Mouse (Mus musculus): Measurements from ENCODE around the gene Enpep. TPM values are rescaled to one million over a fixed set of nuclear protein-coding genes. Genes with fewer than 3 reads are reported as not detected.
A peak's percentile ranks its signal among the peaks of the same experiment; 100 is the strongest.

The Enpep gene
- polyA plus RNA-seq, 1 experiment from 2014 or later, result 40.4 TPM

DNA sequence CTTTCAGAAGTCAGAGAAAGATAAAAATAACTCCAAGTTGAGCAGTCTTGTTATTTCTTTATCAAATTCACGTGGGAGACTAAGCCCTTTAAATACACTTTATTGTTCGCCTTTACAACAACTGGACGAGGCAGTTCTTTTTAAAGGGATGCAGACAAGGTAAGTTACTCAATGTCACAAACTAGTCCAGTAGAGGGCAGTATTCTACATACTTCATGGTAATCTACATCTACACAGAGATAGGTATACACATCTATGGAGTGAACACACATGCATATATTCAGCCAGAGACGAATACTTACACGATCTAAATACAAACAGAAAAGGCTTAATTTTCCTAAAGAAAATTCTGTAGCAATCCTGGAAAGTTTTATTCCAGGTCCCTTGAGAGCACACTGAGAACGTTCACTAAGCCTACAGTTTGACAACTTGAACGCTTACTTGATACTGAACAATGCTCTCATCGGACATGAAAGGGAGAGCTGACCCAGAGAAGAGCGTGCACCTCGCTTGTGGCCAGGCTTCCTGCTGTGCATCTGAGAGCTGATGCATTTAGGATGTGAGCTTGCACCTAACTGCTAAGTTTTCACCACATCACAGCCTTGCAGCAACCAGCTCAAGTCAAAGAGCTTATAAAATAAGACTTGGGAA lies 24.3 kb downstream of the Enpep start:
- H3K27me3 ChIP-seq (replicated peaks; ENCODE audit: control insufficient read depth, insufficient read depth, low read length), result no peaks in the 10 kb centered on the region
- H3K36me3 ChIP-seq (ENCODE audit: control insufficient read depth, insufficient read depth, low read length), result no peaks in the 10 kb centered on the region
- H3K4me1 ChIP-seq (replicated peaks; ENCODE audit: control insufficient read depth, insufficient read depth, low read length), result no peaks in the 10 kb centered on the region
- H3K4me2 ChIP-seq (ENCODE audit: low read length), result no peak overlapping the region
- DNase-seq (ENCODE audit: low spot score) (no peak), ATAC-seq (replicated peaks; ENCODE audit: low FRiP score, low TSS enrichment, low read depth) (0 out of 2 replicates have a peak, but pooled peaks have one; percentile 58)
- 32% methylated on average over 10 of the region's 10 CpGs for WGBS
- H3K27ac ChIP-seq (ENCODE audit: low read depth), result no peak overlapping the region
- no peak overlapping the region for H3K9ac ChIP-seq (ENCODE audit: low read length)
- no peaks in the 10 kb centered on the region for H3K9me3 ChIP-seq (ENCODE audit: control insufficient read depth, low read length)
- H3K4me3 ChIP-seq (ENCODE audit: low read depth, low read length), result no peak overlapping the region

DNA sequence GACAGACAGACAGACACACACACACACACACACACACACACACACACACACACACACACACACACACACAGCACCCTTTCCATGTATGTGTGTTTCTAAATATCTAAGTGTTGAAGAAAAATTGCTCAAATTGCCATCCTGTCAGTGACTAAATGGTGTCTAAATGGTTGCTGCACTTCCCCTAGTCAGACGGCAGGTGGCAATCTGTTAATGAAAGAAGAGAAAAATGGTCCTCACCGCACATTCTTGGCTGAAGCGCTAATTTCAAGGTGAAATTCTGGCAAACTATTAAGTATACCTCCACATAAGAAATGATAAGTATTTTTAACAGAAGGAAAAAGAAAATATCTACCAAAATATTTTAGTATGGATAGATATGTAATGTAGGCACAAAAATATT lies 28.6 kb downstream of the Enpep start:
- Histone ChIP-seq H3K4me2 (ENCODE audit: low read length) (no peak overlapping the region), H3K27ac (ENCODE audit: low read depth) (no peak overlapping the region), H3K27me3 (replicated peaks; ENCODE audit: control insufficient read depth, insufficient read depth, low read length) (no peaks in the 10 kb centered on the region), H3K4me1 (replicated peaks; ENCODE audit: control insufficient read depth, insufficient read depth, low read length) (no peaks in the 10 kb centered on the region), H3K36me3 (ENCODE audit: control insufficient read depth, insufficient read depth, low read length) (no peaks in the 10 kb centered on the region), H3K9ac (ENCODE audit: low read length) (no peak overlapping the region), H3K9me3 (ENCODE audit: control insufficient read depth, low read length) (no peaks in the 10 kb centered on the region), H3K4me3 (ENCODE audit: low read depth, low read length) (no peak overlapping the region)
- WGBS, result 6% methylated on average over 3 of the region's 3 CpGs
- DNase-seq (ENCODE audit: low spot score), result no peak
- no peak for ATAC-seq (replicated peaks; ENCODE audit: low FRiP score, low TSS enrichment, low read depth)

DNA sequence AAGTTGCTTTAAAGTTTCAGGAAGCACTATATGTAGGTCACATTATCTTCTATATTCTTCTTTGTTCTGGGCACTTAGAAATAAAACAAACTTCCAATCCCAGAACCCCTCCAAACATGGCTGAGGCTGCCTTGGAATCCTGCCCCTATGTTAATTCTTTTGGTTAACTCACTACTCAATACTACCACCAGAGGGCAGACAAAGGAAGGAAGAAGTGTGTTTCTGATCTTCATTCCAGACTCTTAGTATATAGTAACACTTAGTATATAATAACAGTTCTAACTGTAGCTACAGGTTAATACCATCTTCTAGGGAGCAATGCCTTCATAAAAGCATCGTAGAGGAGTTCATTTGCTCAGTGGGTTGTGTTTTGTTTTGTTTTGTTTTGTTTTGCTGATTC lies 32.6 kb downstream of the Enpep start:
- no peak overlapping the region for H3K27ac ChIP-seq (ENCODE audit: low read depth)
- no peaks in the 10 kb centered on the region for H3K9me3 ChIP-seq (ENCODE audit: control insufficient read depth, low read length)
- no peak overlapping the region for H3K4me2 ChIP-seq (ENCODE audit: low read length)
- H3K9ac ChIP-seq (ENCODE audit: low read length), result no peak overlapping the region
- H3K4me1 ChIP-seq (replicated peaks; ENCODE audit: control insufficient read depth, insufficient read depth, low read length), result no peaks in the 10 kb centered on the region
- ATAC-seq (replicated peaks; ENCODE audit: low FRiP score, low TSS enrichment, low read depth), result no peak; the same call in 1 of the 2 replicates
- DNase-seq (ENCODE audit: low spot score), result no peak
- no peaks in the 10 kb centered on the region for H3K36me3 ChIP-seq (ENCODE audit: control insufficient read depth, insufficient read depth, low read length)
- H3K4me3 ChIP-seq (ENCODE audit: low read depth, low read length), result no peak overlapping the region
- 68% methylated on average over 1 of the region's 1 CpGs for WGBS
- no peaks in the 10 kb centered on the region for H3K27me3 ChIP-seq (replicated peaks; ENCODE audit: control insufficient read depth, insufficient read depth, low read length)

DNA sequence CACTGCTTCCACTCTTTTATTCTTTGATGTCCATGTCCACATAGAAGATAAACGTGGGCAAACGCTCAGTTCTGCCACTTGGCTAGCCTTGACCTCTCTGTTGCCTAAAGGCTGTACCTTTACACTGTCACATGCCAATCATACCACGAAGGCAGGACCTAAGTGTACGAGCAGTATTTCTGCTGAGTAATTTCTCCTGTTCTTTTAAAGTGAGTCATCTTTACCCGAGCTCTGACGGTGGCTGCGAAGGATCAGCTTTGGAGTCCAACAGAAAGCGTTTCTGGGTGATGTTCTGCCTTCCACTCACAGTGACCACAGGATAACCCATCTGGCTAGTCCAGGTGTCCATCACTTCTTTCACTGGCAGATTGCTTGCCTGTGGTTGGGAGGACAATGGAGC lies 33.9 kb downstream of the Enpep start:
- H3K27me3 ChIP-seq (replicated peaks; ENCODE audit: control insufficient read depth, insufficient read depth, low read length), result no peaks in the 10 kb centered on the region
- no peak overlapping the region for H3K27ac ChIP-seq (ENCODE audit: low read depth)
- no peaks in the 10 kb centered on the region for H3K36me3 ChIP-seq (ENCODE audit: control insufficient read depth, insufficient read depth, low read length)
- H3K4me3 ChIP-seq (ENCODE audit: low read depth, low read length), result no peak overlapping the region
- H3K4me2 ChIP-seq (ENCODE audit: low read length), result no peak overlapping the region
- WGBS, result 82% methylated on average over 8 of the region's 8 CpGs
- H3K4me1 ChIP-seq (replicated peaks; ENCODE audit: control insufficient read depth, insufficient read depth, low read length), result no peaks in the 10 kb centered on the region
- no peak overlapping the region for H3K9ac ChIP-seq (ENCODE audit: low read length)
- no peak for ATAC-seq (replicated peaks; ENCODE audit: low FRiP score, low TSS enrichment, low read depth)
- no peak for DNase-seq (ENCODE audit: low spot score)
- no peaks in the 10 kb centered on the region for H3K9me3 ChIP-seq (ENCODE audit: control insufficient read depth, low read length)

DNA sequence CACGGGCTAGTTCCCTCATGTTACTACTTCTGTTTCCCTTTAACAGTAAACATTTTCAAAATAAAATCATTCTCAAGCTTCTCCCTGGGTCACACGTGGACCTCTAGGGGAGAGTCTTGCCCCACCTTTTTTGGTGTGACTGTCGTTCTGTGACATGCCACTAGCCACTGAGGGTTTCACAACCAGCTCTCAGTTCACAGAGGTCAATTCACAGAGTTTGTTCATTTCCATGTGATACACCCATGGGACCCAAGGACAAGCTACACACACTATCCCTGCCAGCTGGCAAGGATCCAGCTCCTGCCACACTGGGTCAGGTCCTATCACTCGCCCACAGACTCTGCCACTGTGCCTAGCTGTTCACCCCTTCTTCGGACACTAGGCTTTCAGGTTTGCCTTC lies 35.5 kb downstream of the Enpep start:
- no peaks in the 10 kb centered on the region for H3K27me3 ChIP-seq (replicated peaks; ENCODE audit: control insufficient read depth, insufficient read depth, low read length)
- H3K9ac ChIP-seq (ENCODE audit: low read length), result no peak overlapping the region
- H3K9me3 ChIP-seq (ENCODE audit: control insufficient read depth, low read length), result no peaks in the 10 kb centered on the region
- 79% methylated on average over 5 of the region's 5 CpGs for WGBS
- ATAC-seq (replicated peaks; ENCODE audit: low FRiP score, low TSS enrichment, low read depth) (no peak), DNase-seq (ENCODE audit: low spot score) (no peak)
- H3K36me3 ChIP-seq (ENCODE audit: control insufficient read depth, insufficient read depth, low read length), result no peaks in the 10 kb centered on the region
- H3K27ac ChIP-seq (ENCODE audit: low read depth), result no peak overlapping the region
- H3K4me1 ChIP-seq (replicated peaks; ENCODE audit: control insufficient read depth, insufficient read depth, low read length), result no peaks in the 10 kb centered on the region
- H3K4me3 ChIP-seq (ENCODE audit: low read depth, low read length), result no peak overlapping the region
- H3K4me2 ChIP-seq (ENCODE audit: low read length), result no peak overlapping the region

DNA sequence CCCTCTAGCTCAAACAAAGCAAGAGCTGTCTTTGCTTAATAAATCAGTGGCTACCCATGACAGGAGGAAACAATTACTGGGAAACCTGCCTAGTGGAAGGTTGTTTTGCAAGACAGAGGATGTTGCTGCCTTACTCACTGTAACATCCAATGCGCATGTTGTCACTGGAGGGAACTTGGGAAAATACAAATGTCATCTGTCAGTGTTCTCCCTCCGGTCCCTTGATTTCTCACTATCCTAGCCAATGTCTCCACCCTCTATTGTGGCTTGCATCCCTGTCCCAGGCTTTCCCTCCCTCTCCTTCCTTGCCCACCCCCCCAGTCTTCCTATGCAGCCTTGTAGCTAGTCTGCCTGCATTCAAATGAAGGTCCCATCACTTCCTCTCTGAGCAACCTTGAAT lies 36.6 kb downstream of the Enpep start:
- no peaks in the 10 kb centered on the region for H3K27me3 ChIP-seq (replicated peaks; ENCODE audit: control insufficient read depth, insufficient read depth, low read length)
- no peaks in the 10 kb centered on the region for H3K4me1 ChIP-seq (replicated peaks; ENCODE audit: control insufficient read depth, insufficient read depth, low read length)
- DNase-seq (ENCODE audit: low spot score) (no peak), ATAC-seq (replicated peaks; ENCODE audit: low FRiP score, low TSS enrichment, low read depth) (no peak)
- no peak overlapping the region for H3K4me2 ChIP-seq (ENCODE audit: low read length)
- H3K4me3 ChIP-seq (ENCODE audit: low read depth, low read length), result no peak overlapping the region
- H3K27ac ChIP-seq (ENCODE audit: low read depth), result no peak overlapping the region
- no peaks in the 10 kb centered on the region for H3K36me3 ChIP-seq (ENCODE audit: control insufficient read depth, insufficient read depth, low read length)
- WGBS, result 58% methylated on average over 2 of the region's 2 CpGs
- no peaks in the 10 kb centered on the region for H3K9me3 ChIP-seq (ENCODE audit: control insufficient read depth, low read length)
- H3K9ac ChIP-seq (ENCODE audit: low read length), result no peak overlapping the region

DNA sequence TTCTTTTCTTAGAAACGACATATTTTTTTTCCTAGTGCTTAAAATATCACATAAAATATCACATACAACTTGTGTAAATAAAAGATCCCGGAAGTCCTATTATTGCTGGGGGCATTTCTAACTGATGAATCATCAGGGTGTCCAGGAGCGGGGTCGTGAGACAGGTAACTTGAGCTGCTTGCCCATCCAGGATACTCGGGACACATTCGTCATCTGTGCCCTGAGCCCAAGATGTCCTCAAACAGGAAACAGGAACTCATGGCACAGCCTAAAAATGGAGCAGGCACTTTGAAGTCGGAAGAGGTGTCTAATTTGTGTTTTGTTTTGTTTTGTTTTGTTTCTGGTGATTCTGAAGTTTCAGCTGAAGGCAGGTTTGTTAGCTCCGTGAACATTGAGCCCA lies 43.0 kb downstream of the Enpep start:
- no peak overlapping the region for H3K4me3 ChIP-seq (ENCODE audit: low read depth, low read length)
- H3K9me3 ChIP-seq (ENCODE audit: control insufficient read depth, low read length), result no peaks in the 10 kb centered on the region
- no peaks in the 10 kb centered on the region for H3K27me3 ChIP-seq (replicated peaks; ENCODE audit: control insufficient read depth, insufficient read depth, low read length)
- H3K4me1 ChIP-seq (replicated peaks; ENCODE audit: control insufficient read depth, insufficient read depth, low read length), result no peaks in the 10 kb centered on the region
- WGBS, result 54% methylated on average over 8 of the region's 8 CpGs
- no peak overlapping the region for H3K4me2 ChIP-seq (ENCODE audit: low read length)
- ATAC-seq (replicated peaks; ENCODE audit: low FRiP score, low TSS enrichment, low read depth) (no peak), DNase-seq (ENCODE audit: low spot score) (no peak)
- no peaks in the 10 kb centered on the region for H3K36me3 ChIP-seq (ENCODE audit: control insufficient read depth, insufficient read depth, low read length)
- no peak overlapping the region for H3K27ac ChIP-seq (ENCODE audit: low read depth)
- H3K9ac ChIP-seq (ENCODE audit: low read length), result no peak overlapping the region

DNA sequence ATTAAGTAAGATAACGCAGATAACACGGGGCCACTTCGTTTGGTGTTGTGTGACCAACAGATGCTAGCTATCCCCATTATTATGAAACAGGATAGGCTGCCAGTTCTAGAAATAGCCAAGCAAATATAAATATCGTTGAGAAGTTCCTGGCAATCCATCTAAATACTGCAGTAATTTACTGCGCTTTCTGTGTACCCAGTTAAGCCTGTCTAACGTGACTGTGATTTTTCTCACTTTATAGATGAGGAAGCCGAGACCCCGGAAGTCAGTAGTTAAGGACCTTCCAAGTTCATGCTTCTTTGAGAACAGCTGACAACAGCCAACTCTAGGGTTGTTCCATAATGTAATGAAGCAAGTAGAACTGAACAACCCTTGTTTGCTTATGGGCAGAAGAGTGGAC lies 45.4 kb downstream of the Enpep start:
- H3K4me1 ChIP-seq (replicated peaks; ENCODE audit: control insufficient read depth, insufficient read depth, low read length), result no peaks in the 10 kb centered on the region
- H3K27ac ChIP-seq (ENCODE audit: low read depth), result no peak overlapping the region
- ATAC-seq (replicated peaks; ENCODE audit: low FRiP score, low TSS enrichment, low read depth) (no peak), DNase-seq (ENCODE audit: low spot score) (no peak)
- no peaks in the 10 kb centered on the region for H3K9me3 ChIP-seq (ENCODE audit: control insufficient read depth, low read length)
- no peak overlapping the region for H3K4me3 ChIP-seq (ENCODE audit: low read depth, low read length)
- no peak overlapping the region for H3K9ac ChIP-seq (ENCODE audit: low read length)
- H3K27me3 ChIP-seq (replicated peaks; ENCODE audit: control insufficient read depth, insufficient read depth, low read length), result no peaks in the 10 kb centered on the region
- H3K36me3 ChIP-seq (ENCODE audit: control insufficient read depth, insufficient read depth, low read length), result no peaks in the 10 kb centered on the region
- H3K4me2 ChIP-seq (ENCODE audit: low read length), result no peak overlapping the region
- WGBS, result 40% methylated on average over 8 of the region's 8 CpGs

DNA sequence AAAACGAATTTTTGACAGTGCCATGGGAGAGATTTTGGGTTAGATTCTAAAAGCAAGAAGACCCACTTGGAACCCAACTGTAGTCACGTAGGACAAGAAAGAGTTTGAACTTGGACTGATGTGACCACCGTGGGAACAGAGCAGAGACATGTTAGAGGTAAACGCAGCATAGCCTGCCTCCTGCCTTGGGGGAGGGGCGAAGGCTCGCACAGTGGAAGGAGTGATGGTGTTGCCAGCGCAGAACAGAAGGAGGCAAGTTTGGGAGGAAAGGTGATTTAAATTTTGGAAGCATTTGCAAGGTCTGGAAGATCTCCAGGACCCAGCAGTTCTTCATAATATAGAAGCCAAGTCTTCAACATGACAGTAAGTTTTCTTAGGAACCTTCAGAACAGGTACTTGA lies 46.1 kb downstream of the Enpep start:
- 52% methylated on average over 7 of the region's 7 CpGs for WGBS
- no peak overlapping the region for H3K4me2 ChIP-seq (ENCODE audit: low read length)
- no peaks in the 10 kb centered on the region for H3K27me3 ChIP-seq (replicated peaks; ENCODE audit: control insufficient read depth, insufficient read depth, low read length)
- H3K4me1 ChIP-seq (replicated peaks; ENCODE audit: control insufficient read depth, insufficient read depth, low read length), result no peaks in the 10 kb centered on the region
- no peak overlapping the region for H3K9ac ChIP-seq (ENCODE audit: low read length)
- no peak overlapping the region for H3K27ac ChIP-seq (ENCODE audit: low read depth)
- ATAC-seq (replicated peaks; ENCODE audit: low FRiP score, low TSS enrichment, low read depth) (no peak), DNase-seq (ENCODE audit: low spot score) (no peak)
- no peaks in the 10 kb centered on the region for H3K9me3 ChIP-seq (ENCODE audit: control insufficient read depth, low read length)
- no peaks in the 10 kb centered on the region for H3K36me3 ChIP-seq (ENCODE audit: control insufficient read depth, insufficient read depth, low read length)
- no peak overlapping the region for H3K4me3 ChIP-seq (ENCODE audit: low read depth, low read length)
